8 mouse cellular contexts compared by ENCODE assay signal in the genomic region with DNA sequence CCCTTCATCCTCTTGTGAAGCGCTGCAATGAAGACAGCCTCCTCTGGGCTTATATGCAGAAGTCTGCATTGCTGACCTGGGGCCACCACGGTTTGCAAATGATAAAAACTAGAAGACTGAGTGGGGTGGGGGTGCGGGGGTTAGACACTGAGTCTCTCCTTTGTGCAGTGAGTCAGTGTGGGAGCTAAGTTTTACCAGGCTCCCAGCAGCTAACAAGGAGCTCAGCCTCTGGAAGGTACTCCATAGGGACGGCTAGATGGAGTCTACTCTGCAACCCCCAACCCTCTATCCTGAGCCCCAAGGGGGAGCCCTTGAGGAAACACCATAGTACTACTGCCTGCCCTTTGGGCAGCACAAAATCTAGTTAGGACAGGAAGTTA.
DNase-seq lines count a peak whose midpoint lies in the region; ATAC-seq and TF ChIP-seq lines count a peak whose summit lies in the region.

No protein-coding gene starts in this region.

- H3K27me3 ChIP-seq in heart, embryonic 14.5 days (ENCODE audit: control insufficient read depth, insufficient read depth, low read length) = no peaks in the 10 kb centered on the region
- no peaks in the 10 kb centered on the region for H3K27me3 ChIP-seq in embryonic facial prominence, embryonic 15.5 days
- H3K27me3 ChIP-seq in limb, embryonic 15.5 days = no peaks in the 10 kb centered on the region; the same call in 1 of the 2 replicates
- no peaks in the 10 kb centered on the region for H3K27me3 ChIP-seq in stomach, postnatal 0 days (ENCODE audit: control insufficient read depth, insufficient read depth, low read length)

- in situ Hi-C loops in ES-E14 (cut with MboI; ENCODE audit: low sequenced_read_pairs in 2 of 2, unreplicated experiment in 2 of 2) = no loop called here

- H3K9ac ChIP-seq in heart, embryonic 14.5 days (ENCODE audit: low read length) = peak overlapping the region; percentile 89
- H3K9ac ChIP-seq in ES-E14 (ENCODE audit: insufficient read depth, low read depth, low read length, poor library complexity, severe bottlenecking) = no peak overlapping the region
- peak overlapping the region; percentile 28; the same call in 1 of the 2 replicates for H3K9ac ChIP-seq in embryonic facial prominence, embryonic 15.5 days
- peak overlapping the region; percentile 4; the same call in 1 of the 2 replicates for H3K9ac ChIP-seq in limb, embryonic 15.5 days
- no peak overlapping the region; the same call in 1 of the 2 replicates for H3K9ac ChIP-seq in stomach, postnatal 0 days (ENCODE audit: low read length)

- peak overlapping the region; percentile 59 to 72 for H3K4me3 ChIP-seq in heart, embryonic 14.5 days (ENCODE audit: control insufficient read depth in 1 of 2, insufficient read depth in 1 of 2, low read depth in 1 of 2, low read length in 2 of 2)
- H3K4me3 ChIP-seq in ES-E14 (ENCODE audit: insufficient read depth in 1 of 2, low read depth in 1 of 2, low read length in 2 of 2, poor library complexity in 1 of 2, severe bottlenecking in 1 of 2) = peak overlapping the region; percentile 76 to 78; a peak in 3 of 4 replicates
- peak overlapping the region; percentile 52 for H3K4me3 ChIP-seq in embryonic facial prominence, embryonic 15.5 days (replicated peaks)
- peak overlapping the region; percentile 59 for H3K4me3 ChIP-seq in limb, embryonic 15.5 days
- peak overlapping the region; percentile 53 for H3K4me3 ChIP-seq in stomach, postnatal 0 days (ENCODE audit: low read depth, low read length)

- peak overlapping the region; percentile 95 for H3K4me2 ChIP-seq in heart, embryonic 14.5 days (ENCODE audit: low read length)
- H3K4me2 ChIP-seq in embryonic facial prominence, embryonic 15.5 days (replicated peaks) = peak overlapping the region; percentile 90
- H3K4me2 ChIP-seq in limb, embryonic 15.5 days = peak overlapping the region; percentile 91
- H3K4me2 ChIP-seq in stomach, postnatal 0 days (replicated peaks; ENCODE audit: low read depth) = peak overlapping the region; percentile 82

- H3K9me3 ChIP-seq in heart, embryonic 14.5 days (ENCODE audit: control insufficient read depth, low read length) = no peaks in the 10 kb centered on the region
- H3K9me3 ChIP-seq in ES-E14 (ENCODE audit: control insufficient read depth, insufficient read depth, low read depth, low read length) = no peaks in the 10 kb centered on the region
- no peaks in the 10 kb centered on the region for H3K9me3 ChIP-seq in embryonic facial prominence, embryonic 15.5 days (replicated peaks)
- no peaks in the 10 kb centered on the region for H3K9me3 ChIP-seq in limb, embryonic 15.5 days
- no peaks in the 10 kb centered on the region for H3K9me3 ChIP-seq in stomach, postnatal 0 days (ENCODE audit: control insufficient read depth, low read length)

- DNase-seq in heart, postnatal 10 days = no peak
- no peak for DNase-seq in ES-E14 (ENCODE audit: low read depth, low spot score)
- no peak for DNase-seq in stomach, postnatal 0 days (ENCODE audit: low spot score)
- no peak for DNase-seq in ovary, postnatal 36 days (ENCODE audit: low spot score)
- no peak for DNase-seq in layer of hippocampus, adult 9-11 months

- intact Hi-C loops in heart, postnatal 10 days (cut with DNase I) = no loop called here

- no peak for TF ChIP-seq EP300 in stomach, postnatal 0 days (optimal IDR thresholded peaks at IDR 0.05)

- peaks cover 52 to 76% of the 10 kb centered on the region in 2 experiments for H3K4me1 ChIP-seq in heart, embryonic 14.5 days (ENCODE audit: control insufficient read depth in 2 of 2, insufficient read depth in 2 of 2, low read length in 2 of 2)
- H3K4me1 ChIP-seq in ES-E14 (ENCODE audit: control insufficient read depth in 2 of 2, insufficient read depth in 2 of 2, low read length in 2 of 2, poor library complexity in 1 of 2) = peaks cover 0 to 13% of the 10 kb centered on the region in 2 experiments; a peak in 3 of 4 replicates
- peaks cover 63% of the 10 kb centered on the region for H3K4me1 ChIP-seq in embryonic facial prominence, embryonic 15.5 days
- H3K4me1 ChIP-seq in limb, embryonic 15.5 days = peaks cover 69% of the 10 kb centered on the region
- H3K4me1 ChIP-seq in stomach, postnatal 0 days (replicated peaks; ENCODE audit: control insufficient read depth, insufficient read depth) = peaks cover 5% of the 10 kb centered on the region; the same call in 1 of the 2 replicates

- no peak for ATAC-seq in heart, embryonic 14.5 days (ENCODE audit: insufficient number of reproducible peaks, insufficient read depth, low FRiP score, low read depth)
- no peak for ATAC-seq in embryonic facial prominence, embryonic 15.5 days (ENCODE audit: insufficient number of reproducible peaks, low FRiP score, low TSS enrichment, low read depth)
- no peak for ATAC-seq in limb, embryonic 15.5 days (ENCODE audit: insufficient number of reproducible peaks, low FRiP score, low TSS enrichment, low read depth)
- no peak for ATAC-seq in stomach, postnatal 0 days (ENCODE audit: low FRiP score, low TSS enrichment)

- WGBS in heart, embryonic 14.5 days = 5% methylated on average over 4 of the region's 4 CpGs
- 9% methylated on average over 4 of the region's 4 CpGs for WGBS in embryonic facial prominence, embryonic 15.5 days
- WGBS in limb, embryonic 15.5 days = 13% methylated on average over 4 of the region's 4 CpGs
- 13% methylated on average over 4 of the region's 4 CpGs for WGBS in stomach, postnatal 0 days

- H3K27ac ChIP-seq in heart, embryonic 14.5 days (replicated peaks in 1 of 2; ENCODE audit: control insufficient read depth in 1 of 2, insufficient read depth in 1 of 2, low read depth in 2 of 2, low read length in 2 of 2) = peak overlapping the region; percentile 93 to 94
- no peak overlapping the region for H3K27ac ChIP-seq in ES-E14 (ENCODE audit: insufficient read depth, low read depth, low read length, poor library complexity, severe bottlenecking)
- H3K27ac ChIP-seq in embryonic facial prominence, embryonic 15.5 days (replicated peaks) = peak overlapping the region; percentile 79; the same call in 1 of the 2 replicates
- 0 out of 2 replicates have a peak overlapping the region, but pooled peaks have one; percentile 83 for H3K27ac ChIP-seq in limb, embryonic 15.5 days
- H3K27ac ChIP-seq in stomach, postnatal 0 days (replicated peaks) = peak overlapping the region; percentile 40; the same call in 1 of the 2 replicates

- peak; percentile 52 for TF ChIP-seq CTCF in stomach, postnatal 0 days (IDR thresholded peaks at IDR 0.05; ENCODE audit: low read depth)

- no peaks in the 10 kb centered on the region for H3K36me3 ChIP-seq in heart, embryonic 14.5 days (ENCODE audit: control insufficient read depth, insufficient read depth, low read length)
- no peaks in the 10 kb centered on the region for H3K36me3 ChIP-seq in ES-E14 (ENCODE audit: control insufficient read depth, insufficient read depth, low read length, poor library complexity, severe bottlenecking)
- H3K36me3 ChIP-seq in embryonic facial prominence, embryonic 15.5 days = no peaks in the 10 kb centered on the region
- no peaks in the 10 kb centered on the region for H3K36me3 ChIP-seq in limb, embryonic 15.5 days
- no peaks in the 10 kb centered on the region for H3K36me3 ChIP-seq in stomach, postnatal 0 days (ENCODE audit: control insufficient read depth, insufficient read depth, low read length)

TF ChIP-seq in ES-E14, 5 proteins besides CTCF, POLR2A, EP300 and RAD21:
- TF ChIP-seq ZC3H11A (IDR thresholded peaks at IDR 0.05; ENCODE audit: borderline replicate concordance, low read depth, low read length) = no peak

Comparison
In these comparisons a context has a peak if more than half of its experiments do, and no peak if none do; other contexts are left out.
1. H3K9ac ChIP-seq: peak in heart, embryonic 14.5 days (single experiment), embryonic facial prominence, embryonic 15.5 days (single experiment) and limb, embryonic 15.5 days (single experiment); none in ES-E14 (single experiment) and stomach, postnatal 0 days (single experiment).
2. Peak in every context shown above with its lines, with median percentiles within 50 percentile points of each other: H3K4me2 ChIP-seq and H3K4me3 ChIP-seq.